Mouse (Mus musculus) granulocyte monocyte progenitor cell, adult 5-6 weeks (primary cell): ENCODE measurements at regions not wholly inside any gene's neighbourhood (a gene's known extent, or its start where the extent isn't known, plus 50 kb on each side); places are given as distances from the start of the nearest gene placed in this dataset.
A peak's percentile ranks its signal among the peaks of the same experiment; 100 is the strongest.

ENCODE experiments used
- ATAC-seq: replicated peaks from 2 replicates; pipeline ENCODE4 v1.8.0; 2016; ENCODE audit warnings: mild to moderate bottlenecking, moderate TSS enrichment, inconsistent platforms; ENCODE audit not compliant: poor library complexity, severe bottlenecking

GRCm38 (mm10) chr6:26205991-26206390 is 396.9 kb upstream of the Pot1a start:
- peak; percentile 86 for ATAC-seq
